Mouse (Mus musculus): ENCODE measurements around the gene Polr2j. TPM values are rescaled to one million over a fixed set of nuclear protein-coding genes. Genes with fewer than 3 reads are reported as not detected.
"Not testable (repeated sequence)": the region's sequence is repeated elsewhere in the genome, so short reads cannot be mapped to it uniquely, and the experiment has no call there.

The Polr2j gene
- polyA plus RNA-seq, 1 experiment from 2014 or later = 261 TPM

GRCm38 (mm10) chr5:136095089-136095488 is 21.3 kb upstream of the Polr2j start:
- Histone ChIP-seq H3K27ac (ENCODE audit: low read depth, low read length) (no peak overlapping the region), H3K9me3 (ENCODE audit: control insufficient read depth, low read length) (no peaks in the 10 kb centered on the region), H3K4me2 (no peak overlapping the region), H3K9ac (ENCODE audit: low read depth, low read length) (no peak overlapping the region), H3K27me3 (replicated peaks; ENCODE audit: control insufficient read depth, insufficient read depth, low read length) (peaks cover 4% of the 10 kb centered on the region; the same call in 1 of the 2 replicates), H3K36me3 (ENCODE audit: control insufficient read depth, insufficient read depth, low read length) (no peaks in the 10 kb centered on the region), H3K4me3 (ENCODE audit: low read depth, low read length) (no peak overlapping the region), H3K4me1 (replicated peaks; ENCODE audit: control insufficient read depth, insufficient read depth, low read length) (no peaks in the 10 kb centered on the region)
- ATAC-seq (replicated peaks; ENCODE audit: low FRiP score) (no peak), DNase-seq (ENCODE audit: low spot score) (no peak)
- 62% methylated on average over 7 of the region's 7 CpGs for WGBS

- ATAC-seq (replicated peaks; ENCODE audit: low FRiP score) = no peak
- peaks cover 4% of the 10 kb centered on the region for H3K4me1 ChIP-seq (replicated peaks; ENCODE audit: control insufficient read depth, insufficient read depth, low read length)
- no peak overlapping the region for H3K4me2 ChIP-seq
- WGBS = 78% methylated on average over 10 of the region's 10 CpGs
- no peak overlapping the region for H3K27ac ChIP-seq (ENCODE audit: low read depth, low read length)
- no peak overlapping the region for H3K4me3 ChIP-seq (ENCODE audit: low read depth, low read length)
- no peaks in the 10 kb centered on the region; the same call in 1 of the 2 replicates for H3K27me3 ChIP-seq (replicated peaks; ENCODE audit: control insufficient read depth, insufficient read depth, low read length)
- no peak overlapping the region for H3K9ac ChIP-seq (ENCODE audit: low read depth, low read length)
- H3K9me3 ChIP-seq (ENCODE audit: control insufficient read depth, low read length) = no peaks in the 10 kb centered on the region
- H3K36me3 ChIP-seq (ENCODE audit: control insufficient read depth, insufficient read depth, low read length) = no peaks in the 10 kb centered on the region
- DNase-seq (ENCODE audit: low spot score) = no peak
Observed at GRCm38 (mm10) chr5:136098536-136098935, 17.9 kb upstream of the Polr2j start.

GRCm38 (mm10) chr5:136102099-136102820 is 14.2 kb upstream of the Polr2j start:
- 7% methylated on average over 41 of the region's 41 CpGs for WGBS
- H3K4me2 ChIP-seq = peak overlapping the region; percentile 83
- no peaks in the 10 kb centered on the region; the same call in 1 of the 2 replicates for H3K27me3 ChIP-seq (replicated peaks; ENCODE audit: control insufficient read depth, insufficient read depth, low read length)
- no peaks in the 10 kb centered on the region for H3K9me3 ChIP-seq (ENCODE audit: control insufficient read depth, low read length)
- H3K4me3 ChIP-seq (ENCODE audit: low read depth, low read length) = peak overlapping the region; percentile 42
- ATAC-seq (replicated peaks; ENCODE audit: low FRiP score) (peak; percentile 81), DNase-seq (ENCODE audit: low spot score) (peak; percentile 81)
- H3K27ac ChIP-seq (ENCODE audit: low read depth, low read length) = no peak overlapping the region
- H3K4me1 ChIP-seq (replicated peaks; ENCODE audit: control insufficient read depth, insufficient read depth, low read length) = peaks cover 4% of the 10 kb centered on the region
- no peaks in the 10 kb centered on the region for H3K36me3 ChIP-seq (ENCODE audit: control insufficient read depth, insufficient read depth, low read length)
- peak overlapping the region; percentile 62 for H3K9ac ChIP-seq (ENCODE audit: low read depth, low read length)

- H3K4me1 ChIP-seq (replicated peaks; ENCODE audit: control insufficient read depth, insufficient read depth, low read length) = peaks cover 4% of the 10 kb centered on the region
- WGBS = 87% methylated on average over 5 of the region's 5 CpGs
- H3K9ac ChIP-seq (ENCODE audit: low read depth, low read length) = no peak overlapping the region
- H3K4me2 ChIP-seq = no peak overlapping the region
- H3K27me3 ChIP-seq (replicated peaks; ENCODE audit: control insufficient read depth, insufficient read depth, low read length) = no peaks in the 10 kb centered on the region; the same call in 1 of the 2 replicates
- H3K4me3 ChIP-seq (ENCODE audit: low read depth, low read length) = no peak overlapping the region
- no peak for ATAC-seq (replicated peaks; ENCODE audit: low FRiP score)
- H3K9me3 ChIP-seq (ENCODE audit: control insufficient read depth, low read length) = no peaks in the 10 kb centered on the region
- no peak overlapping the region for H3K27ac ChIP-seq (ENCODE audit: low read depth, low read length)
- DNase-seq (ENCODE audit: low spot score) = no peak
- no peaks in the 10 kb centered on the region for H3K36me3 ChIP-seq (ENCODE audit: control insufficient read depth, insufficient read depth, low read length)
Observed at GRCm38 (mm10) chr5:136104511-136104910, 11.9 kb upstream of the Polr2j start.

- Histone ChIP-seq H3K36me3 (ENCODE audit: control insufficient read depth, insufficient read depth, low read length) (no peaks in the 10 kb centered on the region), H3K27ac (ENCODE audit: low read depth, low read length) (no peak overlapping the region), H3K4me2 (no peak overlapping the region), H3K9ac (ENCODE audit: low read depth, low read length) (no peak overlapping the region), H3K4me1 (replicated peaks; ENCODE audit: control insufficient read depth, insufficient read depth, low read length) (no peaks in the 10 kb centered on the region), H3K4me3 (ENCODE audit: low read depth, low read length) (no peak overlapping the region), H3K9me3 (ENCODE audit: control insufficient read depth, low read length) (no peaks in the 10 kb centered on the region), H3K27me3 (replicated peaks; ENCODE audit: control insufficient read depth, insufficient read depth, low read length) (no peaks in the 10 kb centered on the region; the same call in 1 of the 2 replicates)
- DNase-seq (ENCODE audit: low spot score) = no peak
- ATAC-seq (replicated peaks; ENCODE audit: low FRiP score) = no peak
- WGBS = 45% methylated on average over 2 of the region's 2 CpGs
Observed at GRCm38 (mm10) chr5:136108486-136108885, 7.9 kb upstream of the Polr2j start.

- no peak overlapping the region for H3K4me2 ChIP-seq
- H3K27ac ChIP-seq (ENCODE audit: low read depth, low read length) = no peak overlapping the region
- H3K9ac ChIP-seq (ENCODE audit: low read depth, low read length) = no peak overlapping the region
- 70% methylated on average over 3 of the region's 3 CpGs for WGBS
- H3K4me3 ChIP-seq (ENCODE audit: low read depth, low read length) = no peak overlapping the region
- H3K36me3 ChIP-seq (ENCODE audit: control insufficient read depth, insufficient read depth, low read length) = no peaks in the 10 kb centered on the region
- H3K9me3 ChIP-seq (ENCODE audit: control insufficient read depth, low read length) = no peaks in the 10 kb centered on the region
- ATAC-seq (replicated peaks; ENCODE audit: low FRiP score) (no peak), DNase-seq (ENCODE audit: low spot score) (no peak)
- no peaks in the 10 kb centered on the region for H3K4me1 ChIP-seq (replicated peaks; ENCODE audit: control insufficient read depth, insufficient read depth, low read length)
- no peaks in the 10 kb centered on the region; the same call in 1 of the 2 replicates for H3K27me3 ChIP-seq (replicated peaks; ENCODE audit: control insufficient read depth, insufficient read depth, low read length)
Observed at GRCm38 (mm10) chr5:136109042-136109441, 7.4 kb upstream of the Polr2j start.

GRCm38 (mm10) chr5:136113546-136113945 is 2.9 kb upstream of the Polr2j start:
- DNase-seq (ENCODE audit: low spot score); H3K4me3 ChIP-seq (ENCODE audit: low read depth, low read length); H3K27ac ChIP-seq (ENCODE audit: low read depth, low read length); ATAC-seq (replicated peaks; ENCODE audit: low FRiP score); H3K36me3 ChIP-seq (ENCODE audit: control insufficient read depth, insufficient read depth, low read length); H3K27me3 ChIP-seq (replicated peaks; ENCODE audit: control insufficient read depth, insufficient read depth, low read length); H3K4me2 ChIP-seq; H3K9ac ChIP-seq (ENCODE audit: low read depth, low read length); H3K9me3 ChIP-seq (ENCODE audit: control insufficient read depth, low read length): not testable (repeated sequence)
- WGBS = 39% methylated on average over 4 of the region's 4 CpGs
- H3K4me1 ChIP-seq (replicated peaks; ENCODE audit: control insufficient read depth, insufficient read depth, low read length) = peaks cover 10% of the 10 kb centered on the region

- Histone ChIP-seq H3K27ac (ENCODE audit: low read depth, low read length) (no peak overlapping the region), H3K36me3 (ENCODE audit: control insufficient read depth, insufficient read depth, low read length) (peaks cover 7% of the 10 kb centered on the region)
- WGBS = under 1% methylated on average over 22 of the region's 22 CpGs
Observed at GRCm38 (mm10) chr5:136116784-136117112, 317 bp downstream of the Polr2j start.

GRCm38 (mm10) chr5:136122165-136122564 is 5.7 kb downstream of the Polr2j start:
- Histone ChIP-seq H3K4me3 (ENCODE audit: low read depth, low read length) (no peak overlapping the region), H3K27me3 (replicated peaks; ENCODE audit: control insufficient read depth, insufficient read depth, low read length) (no peaks in the 10 kb centered on the region), H3K4me2 (no peak overlapping the region), H3K9me3 (ENCODE audit: control insufficient read depth, low read length) (no peaks in the 10 kb centered on the region), H3K36me3 (ENCODE audit: control insufficient read depth, insufficient read depth, low read length) (peaks cover 40% of the 10 kb centered on the region), H3K9ac (ENCODE audit: low read depth, low read length) (no peak overlapping the region), H3K4me1 (replicated peaks; ENCODE audit: control insufficient read depth, insufficient read depth, low read length) (peaks cover 6% of the 10 kb centered on the region), H3K27ac (ENCODE audit: low read depth, low read length) (no peak overlapping the region)
- no peak for DNase-seq (ENCODE audit: low spot score)
- ATAC-seq (replicated peaks; ENCODE audit: low FRiP score) = no peak
- WGBS = 87% methylated on average over 10 of the region's 10 CpGs

More at GRCm38 (mm10) chr5:136116784-136117112, 317 bp downstream of the Polr2j start:
- Histone ChIP-seq H3K4me3 (ENCODE audit: low read depth, low read length) (peak overlapping the region; percentile 83), H3K9me3 (ENCODE audit: control insufficient read depth, low read length) (no peaks in the 10 kb centered on the region), H3K9ac (ENCODE audit: low read depth, low read length) (peak overlapping the region; percentile 69), H3K27me3 (replicated peaks; ENCODE audit: control insufficient read depth, insufficient read depth, low read length) (no peaks in the 10 kb centered on the region), H3K4me2 (peak overlapping the region; percentile 98), H3K4me1 (replicated peaks; ENCODE audit: control insufficient read depth, insufficient read depth, low read length) (peaks cover 10% of the 10 kb centered on the region)
- DNase-seq (ENCODE audit: low spot score) (no peak), ATAC-seq (replicated peaks; ENCODE audit: low FRiP score) (peak; percentile 76)

Measured in liver, embryonic 11.5 days (tissue).